Mouse (Mus musculus) stomach, embryonic 16.5 days (tissue): ENCODE results near the gene Tspan8. TPM values are rescaled to one million over a fixed set of nuclear protein-coding genes. Genes with fewer than 3 reads are reported as not detected.
"Not testable (repeated sequence)": the region's sequence is repeated elsewhere in the genome, so short reads cannot be mapped to it uniquely, and the experiment has no call there.

Source experiments
- ATAC-seq: fragments of 200-750 bp; cut with Nextera tagmentation; 2 replicates; pipeline ENCODE4 v1.8.0; 2017; ENCODE audit warnings: moderate number of reproducible peaks, moderate TSS enrichment; ENCODE audit not compliant: insufficient read depth, low FRiP score
- H3K27ac ChIP-seq: fragments of 300-500 bp; sonication (generic); 2 replicates; pipeline ENCODE4 v1.5.1; 2014; ENCODE audit warnings: low read length
- H3K27me3 ChIP-seq: fragments of 300-500 bp; sonication (generic); 2 replicates; pipeline ENCODE4 v1.6.1; 2014; ENCODE audit warnings: low read length, control low read depth, mixed read lengths; ENCODE audit not compliant: control insufficient read depth, insufficient read depth
- H3K36me3 ChIP-seq: fragments of 300-500 bp; sonication (generic); 2 replicates; pipeline ENCODE4 v1.6.1; 2014; ENCODE audit warnings: low read length; ENCODE audit not compliant: control insufficient read depth, insufficient read depth
- H3K4me1 ChIP-seq: fragments of 300-500 bp; sonication (generic); 2 replicates; pipeline ENCODE4 v1.6.1; 2014; ENCODE audit warnings: low read length, control low read depth, mixed read lengths; ENCODE audit not compliant: control insufficient read depth, insufficient read depth
- H3K4me2 ChIP-seq: fragments of 300-500 bp; sonication (generic); 2 replicates; pipeline ENCODE4 v1.6.1; 2014; ENCODE audit warnings: low read depth, low read length, mixed read lengths
- H3K4me3 ChIP-seq: fragments of 300-500 bp; sonication (generic); replicated peaks from 2 replicates; pipeline ENCODE4 v1.5.1; 2014; ENCODE audit warnings: mild to moderate bottlenecking, low read length
- H3K9ac ChIP-seq: fragments of 300-500 bp; sonication (generic); 2 replicates; pipeline ENCODE4 v1.6.1; 2014; ENCODE audit warnings: low read length
- H3K9me3 ChIP-seq: fragments of 300-500 bp; sonication (generic); replicated peaks from 2 replicates; pipeline ENCODE4 v1.6.1; 2016; ENCODE audit warnings: low read length, control low read depth; ENCODE audit not compliant: control insufficient read depth
- WGBS: fragments of 180-500 bp; shearing (Covaris S2); extraction: QIAGEN DNeasy Blood & Tissue Kit; methylation state at CpG from one replicate; pipeline ENCODE4 v1.1.7; 2014; 5-methylcytosine and 5-hydroxymethylcytosine counted together
- polyA plus RNA-seq: library from polyadenylated mRNA; unstranded; fragments of >200 nt; fragmentation: Nextera tagmentation; extraction: Ambion mirVana; gene quantifications from 2 replicates; pipeline ENCODE4 v1.2.1, GENCODE M21; 2015

The Tspan8 gene
- polyA plus RNA-seq, 1 experiment from 2014 or later: 130 TPM

DNA sequence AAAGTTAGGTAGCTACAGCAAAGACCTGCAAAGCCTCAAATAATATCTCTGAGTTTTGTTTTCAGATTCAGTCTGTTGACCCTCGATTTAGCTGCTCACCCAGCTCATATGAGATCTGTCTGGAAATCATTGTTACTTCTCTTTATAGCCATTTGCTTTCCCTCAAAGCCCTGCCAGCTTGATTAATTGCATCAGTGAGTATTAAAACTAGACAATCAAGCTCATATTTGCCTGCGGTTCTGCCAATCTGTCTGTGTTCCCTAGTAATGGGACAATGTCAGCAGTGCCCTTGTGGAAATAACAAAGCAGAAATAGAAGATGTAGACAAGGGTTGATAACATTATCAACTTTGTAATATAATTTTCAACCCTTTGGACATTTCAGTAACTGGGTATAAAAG lies 25.8 kb upstream of the Tspan8 start:
- no peak overlapping the region for H3K9ac ChIP-seq
- no peaks in the 10 kb centered on the region for H3K4me1 ChIP-seq
- H3K27ac ChIP-seq: no peak overlapping the region
- no peaks in the 10 kb centered on the region for H3K27me3 ChIP-seq
- no peak overlapping the region for H3K4me3 ChIP-seq
- 48% methylated on average over 2 of the region's 2 CpGs for WGBS
- H3K9me3 ChIP-seq: no peaks in the 10 kb centered on the region
- ATAC-seq: no peak
- H3K4me2 ChIP-seq: no peak overlapping the region
- H3K36me3 ChIP-seq: no peaks in the 10 kb centered on the region

DNA sequence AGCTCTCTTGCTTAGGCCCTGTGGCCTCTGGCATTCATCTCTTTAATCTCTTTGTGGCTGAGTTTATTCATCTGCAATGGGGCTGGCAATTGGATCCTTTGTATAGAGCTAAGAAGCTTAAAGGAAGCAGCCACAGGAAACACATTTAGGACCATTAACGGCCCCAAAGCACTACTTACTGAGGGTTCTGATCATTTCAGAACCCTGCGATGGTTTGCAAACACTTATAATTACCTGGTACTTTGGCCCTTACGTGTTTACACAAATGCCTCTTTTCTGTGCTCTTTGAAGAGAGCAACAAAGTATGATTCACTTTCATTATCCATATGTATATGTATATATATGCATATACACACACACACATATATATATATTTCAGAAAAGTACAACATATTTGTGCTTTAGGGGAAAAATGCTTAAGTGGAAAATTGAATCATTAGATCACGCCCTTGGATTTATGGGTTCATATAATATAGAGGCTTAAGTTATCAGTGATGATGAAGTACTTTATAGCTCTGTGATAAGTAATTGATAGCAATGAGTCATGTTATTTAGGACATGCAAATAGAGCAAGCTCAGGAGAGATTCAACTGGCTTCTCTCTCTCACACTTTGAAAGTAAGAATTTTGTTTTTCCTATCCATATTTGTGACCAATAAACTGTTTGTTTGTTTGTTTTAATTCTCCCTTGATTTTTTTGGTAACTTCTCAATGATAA lies 20.4 kb upstream of the Tspan8 start:
- WGBS: 68% methylated on average over 4 of the region's 4 CpGs
- no peaks in the 10 kb centered on the region for H3K9me3 ChIP-seq
- no peak overlapping the region for H3K4me3 ChIP-seq
- H3K4me1 ChIP-seq: no peaks in the 10 kb centered on the region
- H3K27ac ChIP-seq: no peak overlapping the region
- no peak for ATAC-seq
- no peaks in the 10 kb centered on the region for H3K27me3 ChIP-seq
- H3K36me3 ChIP-seq: no peaks in the 10 kb centered on the region
- H3K4me2 ChIP-seq: no peak overlapping the region
- H3K9ac ChIP-seq: no peak overlapping the region

DNA sequence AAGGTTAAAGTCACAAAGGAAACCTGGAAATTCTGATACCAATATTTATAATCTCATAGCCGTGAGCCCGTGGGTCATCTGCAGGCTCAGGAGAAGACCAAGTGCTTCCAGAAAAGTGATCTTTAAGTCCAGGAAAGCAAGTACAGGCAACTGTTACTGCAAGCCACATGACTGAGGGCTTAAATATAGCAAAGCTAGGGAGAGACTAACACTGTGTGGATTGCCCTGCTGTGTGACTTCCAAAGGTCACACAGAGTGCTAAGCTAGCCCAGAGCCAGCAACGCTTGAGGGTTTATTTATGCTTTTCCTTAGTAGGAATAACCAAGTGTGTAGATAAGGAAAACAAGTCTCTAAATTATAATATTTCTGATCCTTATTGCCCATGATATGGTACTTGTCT lies 15.2 kb upstream of the Tspan8 start:
- Histone ChIP-seq H3K9ac (no peak overlapping the region), H3K27me3 (no peaks in the 10 kb centered on the region), H3K4me3 (no peak overlapping the region), H3K4me1 (no peaks in the 10 kb centered on the region), H3K36me3 (no peaks in the 10 kb centered on the region), H3K27ac (no peak overlapping the region), H3K4me2 (no peak overlapping the region), H3K9me3 (no peaks in the 10 kb centered on the region)
- no peak for ATAC-seq
- WGBS: 59% methylated on average over 3 of the region's 3 CpGs

DNA sequence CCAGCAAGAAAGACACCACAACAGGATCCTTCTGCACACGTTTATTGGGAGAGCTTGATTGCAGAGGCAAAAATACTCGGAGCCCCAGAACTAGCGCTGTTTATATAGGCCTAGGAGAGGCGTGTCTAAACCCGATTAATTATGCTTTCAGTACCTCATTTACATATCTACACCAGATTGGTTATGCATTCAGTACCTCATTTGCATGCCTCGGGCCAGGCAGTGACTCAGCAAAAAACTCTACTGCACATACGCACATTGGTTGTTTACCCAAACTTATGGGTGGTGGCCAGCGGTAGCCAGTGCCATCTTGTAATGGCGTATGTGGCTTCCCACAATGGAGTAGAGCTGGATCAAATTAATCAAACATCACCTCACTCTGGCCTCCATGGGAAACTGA lies 13.6 kb upstream of the Tspan8 start:
- not testable (repeated sequence) for H3K4me1 ChIP-seq, H3K9ac ChIP-seq, H3K27ac ChIP-seq, ATAC-seq, H3K9me3 ChIP-seq, H3K36me3 ChIP-seq, H3K4me2 ChIP-seq, H3K4me3 ChIP-seq, H3K27me3 ChIP-seq
- 94% methylated on average over 9 of the region's 9 CpGs for WGBS

DNA sequence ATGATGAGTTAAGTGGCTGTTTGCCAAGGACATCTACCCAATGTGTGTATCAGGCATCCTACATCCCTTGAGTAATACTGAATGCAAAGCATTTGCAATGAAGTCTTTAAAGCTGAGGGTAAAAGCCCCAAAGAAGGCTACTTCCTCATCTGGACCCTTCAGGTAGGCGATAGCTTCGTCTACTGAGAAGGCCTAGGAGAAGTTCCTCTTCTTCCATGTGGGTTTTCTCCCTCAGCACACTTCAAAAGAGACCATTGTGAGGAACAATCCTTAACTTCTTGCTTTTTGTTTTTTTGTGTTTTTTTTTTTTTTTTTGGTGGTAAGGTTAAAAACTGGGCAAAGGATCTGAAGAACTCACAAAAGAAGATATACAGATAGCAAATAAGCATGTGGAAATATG lies 12.9 kb upstream of the Tspan8 start:
- ATAC-seq: no peak
- Histone ChIP-seq H3K27ac (no peak overlapping the region), H3K4me1 (no peaks in the 10 kb centered on the region), H3K36me3 (no peaks in the 10 kb centered on the region), H3K27me3 (no peaks in the 10 kb centered on the region), H3K9me3 (no peaks in the 10 kb centered on the region), H3K9ac (no peak overlapping the region), H3K4me3 (no peak overlapping the region), H3K4me2 (no peak overlapping the region)
- 87% methylated on average over 2 of the region's 2 CpGs for WGBS

DNA sequence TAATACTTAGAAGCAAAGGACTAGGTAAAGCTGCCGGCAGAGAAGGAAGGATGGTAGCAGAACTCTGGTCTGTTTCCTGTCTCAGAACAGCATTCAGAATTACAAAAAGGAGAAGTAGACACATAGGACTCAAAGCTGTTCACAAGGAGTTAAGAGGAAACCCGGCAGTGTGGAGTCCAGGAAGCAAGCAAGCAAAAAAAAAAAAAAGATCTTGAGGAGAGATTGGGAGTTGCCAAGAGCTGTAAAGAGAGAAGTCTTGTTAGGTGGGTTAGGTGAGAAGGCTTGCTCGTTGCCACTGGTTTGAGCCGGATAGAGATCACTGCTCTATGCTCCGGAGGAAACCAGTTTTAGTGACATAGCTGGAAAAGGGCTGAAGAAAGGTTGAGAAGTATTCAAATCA lies 10.6 kb upstream of the Tspan8 start:
- H3K36me3 ChIP-seq: no peaks in the 10 kb centered on the region
- no peak for ATAC-seq
- no peak overlapping the region for H3K9ac ChIP-seq
- 67% methylated on average over 5 of the region's 5 CpGs for WGBS
- H3K27me3 ChIP-seq: no peaks in the 10 kb centered on the region
- H3K4me2 ChIP-seq: no peak overlapping the region
- H3K4me3 ChIP-seq: no peak overlapping the region
- H3K4me1 ChIP-seq: 0 out of 2 replicates have a peak, but pooled peaks cover 4% of the 10 kb centered on the region
- H3K27ac ChIP-seq: no peak overlapping the region
- no peaks in the 10 kb centered on the region for H3K9me3 ChIP-seq

DNA sequence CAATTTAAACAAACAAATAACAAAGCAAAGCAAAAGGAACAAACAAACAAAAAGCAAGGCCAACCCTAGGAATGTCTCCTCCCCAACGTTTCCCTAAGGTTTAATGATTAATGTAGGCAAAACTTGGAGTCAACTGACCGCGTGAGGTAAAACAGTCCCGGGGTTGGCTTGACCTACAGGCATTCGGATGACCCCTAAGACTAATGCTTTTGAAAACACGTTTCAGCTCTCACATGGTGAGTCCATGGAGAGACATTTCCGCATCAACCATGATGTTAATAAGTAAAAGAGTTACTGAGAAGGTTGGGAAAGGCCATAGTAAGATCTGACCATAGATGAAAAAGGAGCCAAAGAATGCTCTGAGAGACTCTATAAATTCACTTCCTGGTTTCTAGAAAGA lies 7.5 kb upstream of the Tspan8 start:
- Histone ChIP-seq H3K36me3 (no peaks in the 10 kb centered on the region), H3K27ac (no peak overlapping the region), H3K4me2 (no peak overlapping the region), H3K4me1 (0 out of 2 replicates have a peak, but pooled peaks cover 4% of the 10 kb centered on the region), H3K27me3 (no peaks in the 10 kb centered on the region), H3K4me3 (no peak overlapping the region), H3K9me3 (no peaks in the 10 kb centered on the region), H3K9ac (no peak overlapping the region)
- ATAC-seq: no peak
- WGBS: 40% methylated on average over 7 of the region's 7 CpGs

DNA sequence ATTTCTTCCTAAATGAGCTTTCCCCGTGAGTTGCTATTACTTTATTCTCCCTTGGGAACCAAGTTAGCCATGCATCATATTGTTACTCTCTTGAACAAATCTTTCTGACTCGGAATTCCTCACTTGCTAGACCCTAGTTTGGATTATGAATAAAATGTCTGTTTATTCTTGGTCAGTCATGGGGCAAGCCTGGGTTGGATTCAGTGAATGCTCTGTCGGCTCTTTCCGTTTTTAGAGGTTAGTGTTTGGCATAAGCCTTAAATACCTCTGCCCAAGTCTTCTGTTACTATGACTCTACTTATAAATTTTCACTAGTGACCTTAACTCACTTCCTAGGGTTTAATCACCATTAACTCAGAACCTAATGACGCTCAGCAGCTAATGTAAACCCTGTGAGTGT lies 5.1 kb upstream of the Tspan8 start:
- Histone ChIP-seq H3K4me3 (no peak overlapping the region), H3K9ac (no peak overlapping the region), H3K4me2 (no peak overlapping the region), H3K4me1 (peaks cover 4% of the 10 kb centered on the region; the same call in 1 of the 2 replicates), H3K36me3 (no peaks in the 10 kb centered on the region), H3K27ac (no peak overlapping the region), H3K9me3 (no peaks in the 10 kb centered on the region), H3K27me3 (no peaks in the 10 kb centered on the region)
- ATAC-seq: no peak
- 44% methylated on average over 5 of the region's 5 CpGs for WGBS

DNA sequence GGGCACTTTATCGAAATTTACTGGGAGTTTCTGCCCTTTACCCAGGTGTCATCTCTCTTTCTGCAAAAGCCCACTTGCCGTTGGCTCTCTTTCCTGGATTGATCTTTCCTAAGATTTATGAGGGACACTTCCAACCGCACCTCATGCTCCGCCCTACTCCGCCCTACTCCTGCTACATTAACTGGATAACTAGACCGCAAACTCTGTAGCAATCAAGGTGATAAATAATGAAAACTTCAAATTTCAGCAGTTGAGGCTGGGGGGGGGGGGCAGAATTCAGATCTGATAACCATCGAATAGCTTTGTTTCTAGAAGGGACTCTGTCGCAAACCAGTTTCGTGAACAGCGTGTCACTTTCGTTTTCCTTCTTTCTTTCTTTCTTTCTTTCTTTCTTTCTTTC lies 1.8 kb upstream of the Tspan8 start:
- Histone ChIP-seq H3K4me1 (no peaks in the 10 kb centered on the region; the same call in 1 of the 2 replicates), H3K9ac (no peak overlapping the region), H3K27me3 (no peaks in the 10 kb centered on the region), H3K9me3 (no peaks in the 10 kb centered on the region), H3K36me3 (no peaks in the 10 kb centered on the region), H3K4me2 (peak overlapping the region; percentile 28), H3K27ac (no peak overlapping the region), H3K4me3 (no peak overlapping the region)
- WGBS: 70% methylated on average over 11 of the region's 11 CpGs
- no peak for ATAC-seq
